Comparison of ENCODE assay signal across 10 mouse cellular contexts in genomic region chrX:162443387-162443786, GRCm38 (mm10).
"Had no signal": no experiment of that assay in that cellular context is flagged by ENCODE, and none has a peak within 500 bp of the region (broad histone marks: within the 10 kb centered on the region; RNA-seq: fewer than 3 reads in every experiment).

No protein-coding gene starts in this region.

- H3K4me3 ChIP-seq: layer of hippocampus, adult 2 months; limb, embryonic 12.5 days; midbrain, embryonic 10.5 days; midbrain, embryonic 15.5 days; neural tube, embryonic 12.5 days had no signal

- H3K27ac ChIP-seq: kidney, postnatal 0 days; layer of hippocampus, adult 2 months; limb, embryonic 12.5 days; midbrain, embryonic 10.5 days; midbrain, embryonic 15.5 days; neural tube, embryonic 12.5 days; stomach, postnatal 0 days had no signal

- H3K4me1 ChIP-seq: limb, embryonic 12.5 days; midbrain, embryonic 15.5 days; neural tube, embryonic 12.5 days had no signal

- H3K27me3 ChIP-seq: neural tube, embryonic 12.5 days had no signal

- DNase-seq: kidney, adult 9 months; kidney, postnatal 4 days; thymus, postnatal 4 days had no signal

- H3K9ac ChIP-seq: limb, embryonic 12.5 days; midbrain, embryonic 15.5 days; neural tube, embryonic 12.5 days had no signal

- ATAC-seq: midbrain, embryonic 15.5 days had no signal

- H3K9me3 ChIP-seq: limb, embryonic 12.5 days; midbrain, embryonic 10.5 days; midbrain, embryonic 15.5 days; neural tube, embryonic 12.5 days had no signal

- H3K36me3 ChIP-seq: limb, embryonic 12.5 days; midbrain, embryonic 10.5 days; midbrain, embryonic 15.5 days; neural tube, embryonic 12.5 days had no signal

- H3K4me2 ChIP-seq: limb, embryonic 12.5 days; midbrain, embryonic 15.5 days; neural tube, embryonic 12.5 days had no signal
